Mouse (Mus musculus) ES-CJ7 (cell line): ENCODE data around the gene Olfr992.
"Not testable (repeated sequence)": the region's sequence is repeated elsewhere in the genome, so short reads cannot be mapped to it uniquely, and the experiment has no call there.

Source experiments
- DNase-seq: peaks from one replicate; pipeline ENCODE4 v3.0.0; 2011; ENCODE audit warnings: low read depth, low spot score

The Olfr992 gene

GRCm38 (mm10) chr2:85409369-85409768, at the start of gene Olfr992:
TSS of gene Olfr992 (minus strand) at chr2:85409469.
- DNase-seq = no peak

- DNase-seq = no peak
These were observed 34.3 kb upstream of the Olfr992 start, which contains the start of gene Olfr995 for GRCm38 (mm10) chr2:85443539-85443938. TSS of gene Olfr995 (minus strand) at chr2:85443639.

GRCm38 (mm10) chr2:85442546-85442945, 33.3 kb upstream of the Olfr992 start:
- DNase-seq = no peak

GRCm38 (mm10) chr2:85436351-85436750, 27.1 kb upstream of the Olfr992 start, which contains the start of gene Olfr994:
TSS of gene Olfr994 (minus strand) at chr2:85436451.
- DNase-seq = no peak

- no peak for DNase-seq
These were observed 16.6 kb upstream of the Olfr992 start for GRCm38 (mm10) chr2:85425893-85426292.

- no peak for DNase-seq
These were observed 5.5 kb upstream of the Olfr992 start, which contains the start of gene Olfr993 for GRCm38 (mm10) chr2:85414777-85415176. TSS of gene Olfr993 (minus strand) at chr2:85414877.

- DNase-seq = not testable (repeated sequence)
These were observed 46.1 kb downstream of the Olfr992 start, which contains the start of gene Olfr988 for GRCm38 (mm10) chr2:85363127-85363526. TSS of gene Olfr988 (minus strand) at chr2:85363227.
